Mouse (Mus musculus): ENCODE results near the gene H2-DMb2.

DNA sequence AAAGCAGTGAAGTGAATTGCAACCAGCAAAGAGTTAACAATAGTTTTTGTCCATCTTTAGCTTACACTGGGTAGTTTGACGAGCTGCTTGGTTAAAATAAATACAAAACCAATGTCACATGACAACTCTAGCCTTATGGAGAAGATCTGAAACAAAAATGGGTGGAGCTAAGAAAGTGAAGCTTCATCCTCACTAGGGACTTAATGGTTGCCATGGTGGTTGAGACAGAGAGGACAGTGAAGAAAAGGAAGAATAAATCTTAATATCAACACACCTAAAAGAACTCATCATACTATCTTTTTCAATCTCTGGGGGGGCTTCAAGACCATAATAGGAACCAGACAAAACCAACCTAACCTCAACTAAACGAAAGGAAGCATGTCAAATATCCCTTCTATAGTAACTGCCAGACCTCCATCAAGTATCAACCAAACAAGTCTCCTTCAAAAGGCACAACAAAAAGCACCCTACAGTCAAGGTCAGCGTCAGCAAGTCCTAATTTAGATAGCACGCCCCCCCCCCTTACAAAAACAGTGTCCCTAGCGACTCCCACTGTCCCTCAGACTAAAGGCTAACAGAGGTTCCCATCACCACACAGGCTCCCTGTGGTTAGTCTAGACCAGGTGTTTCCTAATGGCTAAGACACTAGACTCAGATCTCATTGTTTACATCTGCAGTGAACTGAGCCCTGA lies 25.5 kb upstream of the H2-DMb2 start:
- TF ChIP-seq CTCF (IDR thresholded peaks at IDR 0.05; ENCODE audit: low read depth) = no peak
- TF ChIP-seq EP300 (optimal IDR thresholded peaks at IDR 0.05) = no peak
